Mouse (Mus musculus) yolk sac, embryonic 10.5 days (tissue): Measurements from ENCODE around the gene Lgr4.

Experiments used
- DNase-seq: peaks from one replicate; pipeline ENCODE4 v3.0.0-alpha.2; 2017; ENCODE audit warnings: low spot score

Gene Lgr4

DNA sequence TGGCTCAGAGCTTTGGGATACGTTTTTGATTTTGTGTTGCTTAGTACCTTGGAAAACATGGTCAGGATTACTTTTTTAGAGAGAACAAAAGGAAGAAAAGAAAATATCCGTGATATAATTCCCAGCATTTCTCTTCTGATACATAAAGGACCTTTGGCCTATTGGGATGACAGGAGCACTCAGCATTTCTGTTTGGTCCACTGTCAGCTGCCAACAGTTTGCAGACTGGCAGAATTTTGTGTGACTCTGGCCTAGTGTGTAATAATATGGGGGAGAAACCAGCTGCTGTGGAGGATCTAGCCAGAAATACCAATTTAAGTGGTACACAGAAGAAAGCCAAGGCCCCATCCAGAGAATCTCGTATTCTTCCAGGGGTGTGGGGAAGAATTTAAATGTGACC, 32.9 kb downstream of the Lgr4 start:
- DNase-seq: no peak

GRCm38 (mm10) chr2:109951050-109951449, 33.6 kb downstream of the Lgr4 start:
- peak; percentile 36 for DNase-seq

DNA sequence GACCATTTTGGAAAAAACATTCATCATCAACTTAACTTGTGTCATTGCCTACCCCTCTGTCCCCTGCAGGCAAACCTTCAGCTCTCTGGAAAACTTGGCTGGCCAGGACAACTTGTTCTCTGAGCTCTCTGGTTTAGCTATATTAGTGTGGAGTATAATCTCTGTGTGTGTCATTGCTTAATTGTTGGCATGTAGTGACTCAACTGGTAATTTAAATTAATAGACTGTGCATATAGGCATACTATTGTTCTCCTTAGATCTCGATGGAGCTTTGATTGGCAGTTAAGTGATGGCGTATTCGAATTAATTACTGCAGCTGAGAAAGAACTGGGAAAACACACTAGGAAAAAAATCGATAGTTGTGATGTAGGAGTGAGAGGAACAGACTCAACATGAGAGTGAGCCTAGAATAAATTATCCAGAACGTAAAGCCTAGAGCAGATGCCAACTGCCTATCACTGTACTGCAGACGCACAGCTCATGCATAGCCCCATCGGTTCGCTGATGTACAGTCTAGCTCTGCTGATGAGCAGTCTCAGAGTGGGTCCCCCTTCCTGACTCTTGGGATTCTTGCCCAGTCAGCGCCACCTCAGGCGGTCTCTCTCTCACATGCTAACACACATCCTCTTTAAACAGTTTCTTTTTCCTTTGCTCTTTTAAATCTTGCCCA, 35.7 kb downstream of the Lgr4 start:
- no peak for DNase-seq

DNA sequence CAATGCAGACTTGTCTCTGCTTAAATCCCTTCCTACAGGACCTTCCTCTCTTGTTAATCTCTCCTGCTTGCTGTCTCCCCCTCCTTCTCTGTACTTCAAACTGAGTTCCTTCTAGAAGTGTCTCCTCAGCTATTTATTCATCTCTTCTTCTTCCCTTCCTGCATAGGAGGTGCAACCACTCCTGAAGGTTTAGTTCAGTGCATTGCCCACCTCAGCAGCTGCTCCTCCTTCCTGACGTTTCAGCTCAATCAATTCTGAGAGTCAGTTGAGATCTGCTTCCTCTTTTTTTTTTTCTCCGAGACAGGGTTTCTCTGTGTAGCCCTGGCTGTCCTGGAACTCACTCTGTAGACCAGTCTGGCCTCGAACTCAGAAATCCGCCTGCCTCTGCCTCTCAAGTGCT, 36.4 kb downstream of the Lgr4 start:
- no peak for DNase-seq

GRCm38 (mm10) chr2:109955060-109955459, 37.6 kb downstream of the Lgr4 start:
- DNase-seq: no peak

DNA sequence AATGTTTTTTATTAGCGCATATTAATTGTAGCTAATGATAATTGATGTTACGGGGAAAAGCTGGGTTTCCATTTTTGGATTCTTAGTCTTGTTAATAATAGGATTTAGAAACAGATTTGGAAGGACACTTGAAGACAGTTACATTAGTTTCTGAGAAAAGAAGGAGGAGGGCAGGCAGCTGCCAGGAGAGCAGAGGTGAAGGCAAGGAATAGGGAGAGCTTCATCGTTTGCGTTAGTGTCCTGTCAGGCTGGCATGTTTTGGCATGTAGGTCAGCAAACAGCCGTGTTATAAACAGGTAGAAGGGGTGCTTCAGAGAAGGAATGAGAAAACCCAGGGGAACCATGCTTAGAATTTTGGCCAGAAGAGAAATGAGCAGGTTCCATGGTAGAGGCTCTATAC, 38.5 kb downstream of the Lgr4 start:
- no peak for DNase-seq

DNA sequence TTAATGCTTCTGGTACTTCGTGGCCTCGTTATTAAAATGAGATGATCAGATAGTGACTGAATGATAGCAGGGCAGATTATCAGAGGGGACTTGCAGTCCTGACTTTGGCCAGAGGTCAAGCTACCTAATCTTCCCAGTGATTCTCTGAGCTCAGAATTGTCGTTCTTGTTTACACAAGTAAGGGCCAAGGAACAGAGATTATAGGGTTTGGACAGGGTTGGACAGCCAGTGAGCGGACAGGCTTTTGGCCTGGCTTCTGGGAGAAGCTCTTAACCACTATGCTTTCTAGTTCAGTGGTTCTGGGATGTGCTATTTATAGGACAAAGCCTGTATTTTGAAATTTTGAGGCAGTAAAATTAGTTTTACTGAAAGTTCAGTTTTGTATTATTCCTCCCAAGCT, 39.3 kb downstream of the Lgr4 start:
- no peak for DNase-seq

DNA sequence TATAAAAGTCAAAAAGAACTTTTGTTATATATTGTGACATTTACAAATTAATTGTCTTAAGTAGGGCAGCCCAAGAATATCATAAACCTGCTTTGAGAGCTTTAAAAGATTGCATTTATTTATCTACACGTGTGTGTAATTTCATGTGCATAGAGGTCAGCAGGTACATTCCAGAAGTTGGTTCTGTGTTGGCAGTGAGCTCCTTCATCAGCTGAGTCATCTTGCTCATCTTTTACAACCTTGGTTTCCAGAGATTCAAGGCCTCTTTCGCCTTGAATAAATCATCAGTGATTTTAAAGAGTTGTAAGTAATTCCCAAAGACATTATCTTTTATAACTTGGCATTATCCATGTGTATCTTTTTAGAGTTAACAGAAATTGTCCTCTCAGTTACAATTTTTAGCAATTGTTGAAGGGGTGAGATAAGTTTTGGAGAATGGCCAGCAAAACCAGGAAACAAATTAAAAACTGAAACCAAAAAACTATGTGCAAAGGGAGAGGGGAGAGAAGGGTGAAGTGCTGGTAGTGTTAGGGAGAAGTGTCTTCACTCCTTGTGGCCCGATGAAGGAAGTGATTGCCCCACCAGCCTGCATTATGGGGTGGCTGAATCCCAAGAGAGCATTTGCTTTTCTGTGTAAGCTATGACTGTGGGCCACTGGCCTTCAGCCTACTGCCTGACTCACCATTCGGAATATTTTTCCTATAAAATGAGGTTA, 41.4 kb downstream of the Lgr4 start:
- no peak for DNase-seq

DNA sequence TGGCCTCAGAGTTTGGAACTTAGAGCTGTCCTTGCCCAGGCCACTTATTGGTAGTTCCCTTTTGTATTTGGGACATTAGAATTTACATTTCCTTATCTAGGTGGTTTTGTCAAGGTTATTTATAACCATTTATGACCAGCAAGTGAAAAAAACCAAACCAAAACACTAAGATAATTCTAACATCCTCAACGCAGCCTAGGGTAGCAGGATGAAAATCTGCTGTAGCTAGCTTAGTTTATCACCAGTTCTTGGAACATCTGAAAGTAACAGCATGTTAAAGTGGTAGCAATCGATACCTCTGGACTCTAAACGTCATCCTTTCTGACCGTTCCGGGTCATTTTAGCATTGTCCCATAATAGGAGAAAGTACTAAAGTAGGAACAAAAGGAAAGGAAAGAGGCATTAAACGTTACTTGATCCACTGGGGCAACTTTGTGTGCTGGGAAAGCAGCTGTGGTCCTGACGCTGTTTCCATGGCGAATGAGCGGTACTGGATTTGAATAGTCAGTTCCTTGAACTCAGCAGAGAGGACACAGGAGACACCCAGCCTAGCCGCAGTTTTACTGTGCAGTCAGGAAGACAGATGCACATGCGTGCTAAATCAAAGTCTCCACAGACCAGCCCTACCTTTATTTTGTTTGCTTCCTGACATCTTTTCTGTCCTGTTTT, 42.1 kb downstream of the Lgr4 start:
- DNase-seq: no peak

DNA sequence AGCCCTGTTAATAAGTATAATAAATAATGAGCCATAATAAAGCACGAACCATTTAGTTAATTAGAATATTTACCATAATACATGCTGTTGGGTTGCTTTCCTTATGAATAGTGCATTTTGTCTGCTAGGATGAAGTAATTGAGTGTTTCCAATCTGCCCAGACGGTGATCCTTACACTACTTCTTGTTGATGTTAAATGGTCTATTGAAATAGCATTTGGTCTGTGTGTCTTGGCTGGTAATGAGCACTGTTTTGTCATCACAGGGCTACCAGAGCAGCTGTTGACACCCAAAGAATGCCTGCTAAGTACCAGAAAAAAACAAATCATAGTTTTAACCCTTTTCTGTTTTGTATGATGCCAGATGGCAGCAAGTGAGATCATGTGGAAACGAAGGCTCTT, 42.8 kb downstream of the Lgr4 start:
- no peak for DNase-seq

DNA sequence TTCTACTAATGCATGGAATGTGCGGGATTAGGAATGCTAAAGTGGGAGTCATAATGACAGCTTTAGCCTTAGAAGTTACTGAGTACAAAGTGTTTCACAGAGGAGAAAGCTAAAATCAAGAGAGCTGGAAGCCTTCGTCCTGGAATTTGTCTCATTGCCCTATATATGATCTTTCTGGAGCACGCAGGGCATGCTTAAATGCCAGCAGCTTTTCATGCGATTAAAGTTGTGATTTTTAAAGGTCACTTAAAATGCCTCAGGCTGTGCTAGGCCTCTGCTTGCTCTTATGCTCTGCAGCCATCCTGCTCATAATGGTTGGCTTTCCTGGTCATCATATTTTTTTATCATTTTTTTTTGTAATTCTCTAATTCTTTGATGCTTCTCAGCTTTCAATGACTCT, 43.7 kb downstream of the Lgr4 start:
- DNase-seq: no peak

- DNase-seq: no peak
Measured at GRCm38 (mm10) chr2:109963591-109964258, 46.3 kb downstream of the Lgr4 start.

DNA sequence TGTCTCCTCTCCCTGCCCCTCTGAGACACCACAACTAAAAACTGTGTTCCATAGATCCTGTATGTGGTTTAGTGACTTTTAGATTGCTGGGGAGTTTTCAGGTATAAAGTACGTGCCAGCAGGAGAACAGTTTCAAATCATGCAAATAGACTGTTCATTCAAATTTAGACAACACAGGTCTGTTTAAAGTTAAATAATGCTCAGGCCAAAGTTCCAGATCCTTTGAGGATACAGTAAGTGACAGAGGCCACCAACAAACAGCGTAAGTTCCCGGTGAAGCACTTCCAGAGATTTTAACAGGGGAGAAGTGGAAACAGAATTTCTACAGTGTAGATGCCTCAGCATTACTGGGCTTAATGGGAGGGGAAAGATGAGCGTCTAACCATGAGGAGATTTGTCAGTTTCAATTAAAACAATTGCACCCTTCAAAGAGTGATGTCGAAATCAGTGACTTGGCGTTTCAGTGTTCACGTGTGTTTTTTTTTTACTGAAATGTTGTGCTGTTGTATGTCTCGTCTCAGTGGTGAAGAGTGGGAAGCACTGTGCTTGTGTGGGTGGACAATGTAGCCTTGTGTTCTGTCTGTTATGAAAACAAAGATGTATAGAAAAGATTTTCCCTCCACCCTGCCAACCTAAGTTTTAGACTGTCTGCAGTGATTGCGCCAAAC, 48.4 kb downstream of the Lgr4 start:
- DNase-seq: no peak

GRCm38 (mm10) chr2:109966863-109967262, 49.4 kb downstream of the Lgr4 start:
- DNase-seq: no peak

- DNase-seq: no peak
Measured at GRCm38 (mm10) chr2:109969381-109969780, 51.9 kb downstream of the Lgr4 start.

DNA sequence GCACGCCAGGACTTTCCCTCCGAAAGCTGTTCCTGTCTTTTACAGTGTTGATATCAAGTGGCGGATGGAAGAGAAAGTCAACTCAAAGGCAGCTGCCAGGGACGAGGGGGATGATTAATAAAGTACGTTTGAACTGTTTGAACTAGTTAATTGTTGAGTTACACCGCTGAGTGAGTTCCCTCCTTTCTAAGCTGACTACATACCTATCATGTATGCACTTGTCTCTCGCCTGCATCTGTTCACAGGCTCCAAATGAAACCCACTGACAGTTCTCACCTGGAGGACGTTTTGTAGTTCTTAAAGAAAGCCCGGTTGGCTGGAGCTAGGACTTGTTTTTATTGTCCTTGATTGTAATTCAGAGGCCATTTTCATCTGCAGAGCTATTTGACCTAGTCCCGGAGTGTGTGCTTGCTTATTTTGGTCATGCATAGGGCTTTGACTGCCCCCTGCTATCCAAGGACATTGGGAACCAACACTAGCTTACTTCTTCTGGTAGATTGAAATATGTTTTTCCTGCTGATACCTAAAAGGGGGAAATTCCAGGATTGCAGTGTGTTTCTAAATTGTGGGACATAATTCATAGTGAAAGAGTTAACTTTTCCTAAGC, 52.6 kb downstream of the Lgr4 start:
- DNase-seq: no peak

DNA sequence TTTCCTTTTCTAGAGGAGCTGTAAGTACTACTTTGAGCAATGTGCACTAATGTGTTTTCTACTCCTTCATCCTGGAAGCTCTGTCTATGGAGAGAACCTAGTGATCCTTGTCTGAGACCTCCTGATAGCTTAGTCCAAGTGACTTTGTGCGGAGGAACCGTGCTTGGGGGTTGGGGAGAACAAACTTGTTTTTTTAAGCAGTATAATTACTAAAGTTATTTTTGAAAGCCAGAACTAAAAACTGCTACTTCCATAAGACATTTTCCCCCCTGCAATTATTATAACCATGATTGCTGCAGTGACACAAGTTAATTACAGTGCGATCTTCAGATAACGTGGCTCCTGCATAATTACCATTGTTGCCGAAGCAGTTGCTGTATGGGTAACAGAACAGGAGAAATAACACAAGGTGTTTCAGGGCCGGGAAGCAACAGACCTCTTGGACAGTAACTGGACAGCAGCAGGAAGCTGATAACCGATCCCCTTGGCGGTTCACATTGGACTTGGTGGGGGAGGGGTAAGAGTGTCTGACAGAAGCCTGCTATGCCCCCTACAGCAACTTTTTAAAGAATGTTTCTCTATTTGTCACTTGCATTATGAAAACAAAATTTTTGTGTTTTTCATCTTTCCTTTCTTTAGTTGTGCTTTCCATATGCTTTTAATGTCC, 53.4 kb downstream of the Lgr4 start:
- no peak for DNase-seq

DNA sequence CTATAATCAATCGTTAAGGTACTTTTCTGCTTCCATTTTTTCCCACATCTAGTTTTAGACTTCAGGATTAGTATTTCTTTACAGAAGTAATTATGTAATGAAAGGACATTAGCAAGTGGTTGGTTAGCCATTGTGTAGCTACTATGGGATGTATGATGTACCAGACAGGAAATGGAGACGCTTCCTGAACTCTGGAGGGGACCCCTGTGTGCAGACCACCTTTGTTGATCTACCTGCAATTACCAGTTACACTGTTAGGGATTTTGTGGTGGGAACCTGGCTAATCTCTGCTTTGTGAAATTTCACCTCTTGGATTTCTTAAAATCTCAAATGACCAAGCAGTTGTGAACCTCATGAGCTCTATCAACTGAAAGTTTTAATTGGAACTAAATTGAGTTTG, 54.9 kb downstream of the Lgr4 start:
- no peak for DNase-seq

GRCm38 (mm10) chr2:109972922-109973321, 55.5 kb downstream of the Lgr4 start:
- no peak for DNase-seq

- DNase-seq: no peak
Measured at GRCm38 (mm10) chr2:109974807-109975206, 57.4 kb downstream of the Lgr4 start.

DNA sequence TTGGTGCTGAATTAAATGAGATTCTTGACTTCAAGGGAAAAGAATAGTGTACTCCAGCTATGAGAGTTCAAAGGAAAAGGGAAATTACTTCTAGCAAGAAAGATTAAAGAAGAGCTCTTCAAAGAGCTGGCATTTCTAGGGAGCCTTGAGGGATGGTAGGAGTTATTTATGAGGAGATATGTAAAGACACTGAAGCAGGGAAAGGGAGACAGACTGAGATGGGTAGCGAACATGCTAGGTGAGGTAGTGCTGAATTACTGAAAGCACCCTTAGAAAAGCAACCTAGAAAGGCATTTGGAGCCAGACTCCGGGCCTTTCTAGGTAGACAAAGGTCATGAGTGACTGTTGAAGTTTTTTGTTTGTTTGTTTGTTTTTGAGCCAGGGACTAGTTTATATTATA, 58.7 kb downstream of the Lgr4 start:
- no peak for DNase-seq
